In genomic region chr10:88459502-88459992, GRCm38 (mm10) we compare ENCODE assay signal across 10 mouse cellular contexts. TPM values are rescaled to one million over a fixed set of nuclear protein-coding genes. Genes with fewer than 3 reads are reported as not detected.
DNase-seq lines count a peak whose midpoint lies in the region; ATAC-seq lines count a peak whose summit lies in the region.
"Had no signal": no experiment of that assay in that cellular context is flagged by ENCODE, and none has a peak within 500 bp of the region (broad histone marks: within the 10 kb centered on the region; RNA-seq: fewer than 3 reads in every experiment).

Gene Sycp3 (plus strand): TSS chr10:88459569.

- no peaks in the 10 kb centered on the region for H3K27me3 ChIP-seq in forebrain, embryonic 12.5 days
- H3K27me3 ChIP-seq in forebrain, embryonic 14.5 days (replicated peaks; ENCODE audit: control insufficient read depth, insufficient read depth, low read length): no peaks in the 10 kb centered on the region
- H3K27me3 ChIP-seq in limb, embryonic 11.5 days (ENCODE audit: control insufficient read depth, insufficient read depth, low read length): no peaks in the 10 kb centered on the region
- H3K27me3 ChIP-seq in limb, embryonic 10.5 days (ENCODE audit: low read depth, poor library complexity, severe bottlenecking): no peaks in the 10 kb centered on the region
- H3K27me3 ChIP-seq: stomach, embryonic 15.5 days had no signal

- no peaks in the 10 kb centered on the region for H3K36me3 ChIP-seq in forebrain, embryonic 12.5 days (replicated peaks)
- no peaks in the 10 kb centered on the region for H3K36me3 ChIP-seq in forebrain, embryonic 14.5 days (ENCODE audit: control insufficient read depth, insufficient read depth, low read length)
- H3K36me3 ChIP-seq in limb, embryonic 11.5 days (ENCODE audit: control insufficient read depth, insufficient read depth, low read length): no peaks in the 10 kb centered on the region
- no peaks in the 10 kb centered on the region for H3K36me3 ChIP-seq in limb, embryonic 10.5 days
- H3K36me3 ChIP-seq: stomach, embryonic 15.5 days had no signal

- 82% methylated on average over 33 of the region's 33 CpGs for WGBS in forebrain, embryonic 12.5 days
- WGBS in forebrain, embryonic 14.5 days: 85% methylated on average over 33 of the region's 33 CpGs
- 86% methylated on average over 29 of the region's 33 CpGs for WGBS in limb, embryonic 11.5 days
- 80% methylated on average over 33 of the region's 33 CpGs for WGBS in limb, embryonic 10.5 days

- H3K4me2 ChIP-seq in forebrain, embryonic 12.5 days: no peak within 1 kb of the TSS
- no peak within 1 kb of the TSS for H3K4me2 ChIP-seq in forebrain, embryonic 14.5 days (ENCODE audit: low read length)
- no peak within 1 kb of the TSS for H3K4me2 ChIP-seq in limb, embryonic 11.5 days (ENCODE audit: low read depth, severe bottlenecking)
- H3K4me2 ChIP-seq: stomach, embryonic 15.5 days had no signal

- no peak within 1 kb of the TSS for H3K27ac ChIP-seq in forebrain, embryonic 12.5 days
- no peak within 1 kb of the TSS for H3K27ac ChIP-seq in forebrain, embryonic 14.5 days (ENCODE audit: low read depth, low read length)
- H3K27ac ChIP-seq in limb, embryonic 11.5 days (replicated peaks; ENCODE audit: low read depth, low read length): no peak within 1 kb of the TSS
- H3K27ac ChIP-seq in limb, embryonic 10.5 days: no peak within 1 kb of the TSS
- H3K27ac ChIP-seq: stomach, embryonic 15.5 days had no signal

- H3K4me3 ChIP-seq in forebrain, embryonic 12.5 days (replicated peaks): no peak within 1 kb of the TSS
- no peak within 1 kb of the TSS for H3K4me3 ChIP-seq in forebrain, embryonic 14.5 days (ENCODE audit: low read depth, low read length)
- H3K4me3 ChIP-seq in limb, embryonic 11.5 days (ENCODE audit: low read depth, low read length): no peak within 1 kb of the TSS
- no peak within 1 kb of the TSS for H3K4me3 ChIP-seq in limb, embryonic 10.5 days
- H3K4me3 ChIP-seq: stomach, embryonic 15.5 days had no signal

- no peaks in the 10 kb centered on the region for H3K4me1 ChIP-seq in forebrain, embryonic 12.5 days
- no peaks in the 10 kb centered on the region for H3K4me1 ChIP-seq in forebrain, embryonic 14.5 days (ENCODE audit: control insufficient read depth, insufficient read depth, low read length)
- no peaks in the 10 kb centered on the region for H3K4me1 ChIP-seq in limb, embryonic 11.5 days (ENCODE audit: control insufficient read depth, insufficient read depth, low read length)
- H3K4me1 ChIP-seq in limb, embryonic 10.5 days: no peaks in the 10 kb centered on the region
- H3K4me1 ChIP-seq: stomach, embryonic 15.5 days had no signal

- DNase-seq in forebrain, embryonic 14.5 days (ENCODE audit: low spot score): no peak
- DNase-seq in limb, embryonic 11.5 days (ENCODE audit: low spot score): no peak
- DNase-seq in limb, embryonic 10.5 days (ENCODE audit: low spot score): no peak
- DNase-seq in ES-CJ7 (ENCODE audit: low read depth, low spot score): peak; percentile 72
- peak; percentile 18 for DNase-seq in kidney, postnatal 14 days
- DNase-seq in spleen, adult 18-20 months: no peak
- DNase-seq in ovary, postnatal 36 days (ENCODE audit: low spot score): no peak

- H3K9ac ChIP-seq in forebrain, embryonic 12.5 days: no peak within 1 kb of the TSS
- H3K9ac ChIP-seq in forebrain, embryonic 14.5 days (ENCODE audit: low read length): no peak within 1 kb of the TSS
- H3K9ac ChIP-seq in limb, embryonic 11.5 days (ENCODE audit: low read length): no peak within 1 kb of the TSS
- H3K9ac ChIP-seq: stomach, embryonic 15.5 days had no signal

- 0 out of 2 replicates have a peak, but pooled peaks have one; percentile 11 for ATAC-seq in forebrain, embryonic 12.5 days (ENCODE audit: low FRiP score)
- no peak for ATAC-seq in forebrain, embryonic 14.5 days
- peak; percentile 51; the same call in 1 of the 2 replicates for ATAC-seq in limb, embryonic 11.5 days (ENCODE audit: insufficient number of reproducible peaks, low FRiP score, low TSS enrichment, low read depth)

- no peaks in the 10 kb centered on the region for H3K9me3 ChIP-seq in forebrain, embryonic 12.5 days
- H3K9me3 ChIP-seq in forebrain, embryonic 14.5 days (replicated peaks; ENCODE audit: control insufficient read depth, low read length): no peaks in the 10 kb centered on the region
- H3K9me3 ChIP-seq in limb, embryonic 11.5 days (ENCODE audit: control insufficient read depth, low read length): no peaks in the 10 kb centered on the region
- no peaks in the 10 kb centered on the region for H3K9me3 ChIP-seq in limb, embryonic 10.5 days (replicated peaks)
- H3K9me3 ChIP-seq: stomach, embryonic 15.5 days had no signal

RNA-seq across cellular contexts. Expression of gene Sycp3, which starts in this region (rescaled TPM):
- 0.23 TPM in 1 of 2 replicates, not detected in the other for polyA plus RNA-seq in forebrain, embryonic 12.5 days (2016; fragmentation: Nextera tagmentation; extraction: Ambion mirVana)
- 0.28 TPM in 1 of 2 replicates, not detected in the other for polyA plus RNA-seq in forebrain, embryonic 14.5 days (2014; fragmentation: Nextera tagmentation; extraction: Ambion mirVana)
- not detected in 2 replicates for polyA plus RNA-seq in limb, embryonic 11.5 days (2014; fragmentation: Nextera tagmentation; extraction: Ambion mirVana)
- polyA plus RNA-seq in limb, embryonic 10.5 days (2016; fragmentation: Nextera tagmentation; extraction: Ambion mirVana): 0.21 TPM in 1 of 2 replicates, not detected in the other
- polyA plus RNA-seq: C2C12 had no signal

Comparison
In these comparisons a context has a peak if more than half of its experiments do, and no peak if none do; other contexts are left out.
1. Peak in ATAC-seq in forebrain, embryonic 12.5 days; RNA of the gene not detected or under 1 TPM.
2. Peak in ATAC-seq in limb, embryonic 11.5 days; RNA of the gene not detected or under 1 TPM.
3. DNase-seq: peak in ES-CJ7 (single experiment) and kidney, postnatal 14 days (single experiment); none in forebrain, embryonic 14.5 days (single experiment), limb, embryonic 11.5 days (single experiment), limb, embryonic 10.5 days (single experiment), spleen, adult 18-20 months (0 of 2) and ovary, postnatal 36 days (single experiment).